Mouse (Mus musculus) ES-Bruce4 (cell line): ENCODE results near the gene Btnl9. TPM values are rescaled to one million over a fixed set of nuclear protein-coding genes. Genes with fewer than 3 reads are reported as not detected.

ENCODE experiments used
- H3K27ac ChIP-seq: 2 replicates; pipeline ENCODE4 v1.5.1; 2012; ENCODE audit warnings: low read length, inconsistent platforms; ENCODE audit not compliant: insufficient read depth
- H3K27me3 ChIP-seq: 2 replicates; pipeline ENCODE4 v1.6.1; 2012; ENCODE audit warnings: mild to moderate bottlenecking, low read length, inconsistent platforms; ENCODE audit not compliant: control insufficient read depth, poor library complexity, insufficient read depth, severe bottlenecking
- H3K36me3 ChIP-seq: 2 replicates; pipeline ENCODE4 v1.6.1; 2012; ENCODE audit warnings: inconsistent platforms, mild to moderate bottlenecking, low read length, moderate library complexity; ENCODE audit not compliant: control insufficient read depth, poor library complexity, insufficient read depth, severe bottlenecking
- H3K4me1 ChIP-seq: one replicate; pipeline ENCODE4 v1.8.1; 2011; ENCODE audit warnings: low read length; ENCODE audit not compliant: control insufficient read depth, insufficient read depth
- H3K4me3 ChIP-seq: 2 replicates; pipeline ENCODE4 v1.5.1; 2011; ENCODE audit warnings: low read depth, mild to moderate bottlenecking, low read length
- H3K9ac ChIP-seq: 2 replicates; pipeline ENCODE4 v1.6.1; 2012; ENCODE audit warnings: low read depth, mild to moderate bottlenecking, inconsistent platforms; ENCODE audit not compliant: poor library complexity, severe bottlenecking
- H3K9me3 ChIP-seq: replicated peaks from 2 replicates; pipeline ENCODE4 v1.6.1; 2012; ENCODE audit warnings: mild to moderate bottlenecking, low read length, inconsistent platforms; ENCODE audit not compliant: control insufficient read depth, poor library complexity, insufficient read depth, severe bottlenecking
- CTCF ChIP-seq: IDR thresholded peaks from one replicate; pipeline ENCODE4 v1.8.1; 2011; ENCODE audit warnings: low read depth, low read length
- EP300 ChIP-seq: IDR thresholded peaks from 2 replicates; pipeline ENCODE4 v1.6.1; 2011; ENCODE audit warnings: low read depth, low read length; ENCODE audit not compliant: insufficient read depth
- POLR2A ChIP-seq: IDR thresholded peaks from one replicate; pipeline ENCODE4 v1.8.1; 2011; ENCODE audit warnings: low read length; ENCODE audit not compliant: insufficient read depth
- polyA plus RNA-seq: library from polyadenylated mRNA; stranded (reverse); fragments of >200 nt; gene quantifications from 2 replicates; pipeline ENCODE4 v1.2.4, GENCODE M21; 2011; ENCODE audit warnings: low read depth; ENCODE audit not compliant: missing spikeins, insufficient read depth, insufficient read length

Btnl9 gene
- not detected in 2 replicates for polyA plus RNA-seq

GRCm38 (mm10) chr11:49186955-49187488, at the start of gene Btnl9:
Gene Btnl9, minus strand, starts transcription at chr11:49187159.
- Histone ChIP-seq H3K9me3 (no peaks in the 10 kb centered on the region), H3K9ac (no peak within 1 kb of the TSS), H3K27me3 (no peaks in the 10 kb centered on the region), H3K4me1 (no peaks in the 10 kb centered on the region), H3K4me3 (no peak within 1 kb of the TSS), H3K27ac (no peak within 1 kb of the TSS), H3K36me3 (no peaks in the 10 kb centered on the region)
- TF ChIP-seq POLR2A: no peak
- TF ChIP-seq CTCF: no peak
- TF ChIP-seq EP300: no peak

DNA sequence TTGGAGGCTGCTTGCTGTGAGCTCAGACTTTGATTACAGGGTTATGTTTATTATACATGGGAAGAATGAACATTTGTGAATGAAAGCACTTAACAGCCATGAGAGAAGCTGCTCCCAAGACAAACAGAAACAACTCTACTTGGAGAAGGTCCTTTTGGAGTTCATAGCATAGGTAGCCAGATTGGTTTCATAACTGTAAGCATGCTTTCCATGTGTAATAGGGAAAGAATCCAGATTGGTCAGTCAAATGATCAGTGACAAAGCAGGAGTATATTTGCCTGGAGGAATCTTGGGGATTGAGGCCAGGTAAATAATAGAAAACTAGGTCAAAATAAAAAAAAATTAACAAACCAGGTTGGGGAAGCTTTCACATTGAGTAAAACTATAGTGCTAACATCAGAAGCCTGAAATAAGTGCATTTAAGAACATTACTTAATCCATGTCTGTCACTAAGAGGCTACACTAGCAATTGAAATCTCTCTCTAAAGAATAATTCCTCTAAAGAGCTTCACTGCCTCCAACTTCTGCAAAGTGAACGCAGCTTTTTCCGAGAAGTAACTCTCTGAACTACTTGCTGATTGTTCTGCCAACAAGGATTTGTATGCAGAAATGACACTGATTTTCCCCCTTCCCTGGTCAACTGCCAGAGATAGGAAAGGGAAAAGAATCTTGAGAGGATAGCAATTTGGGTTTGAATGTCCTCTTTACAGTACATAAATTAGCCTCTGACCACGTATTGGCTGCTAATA, 48.7 kb upstream of the Btnl9 start:
- H3K9ac ChIP-seq: no peak overlapping the region
- no peaks in the 10 kb centered on the region for H3K4me1 ChIP-seq
- TF ChIP-seq POLR2A (no peak), EP300 (no peak), CTCF (no peak)
- no peaks in the 10 kb centered on the region for H3K36me3 ChIP-seq
- no peaks in the 10 kb centered on the region for H3K27me3 ChIP-seq
- no peak overlapping the region for H3K27ac ChIP-seq
- H3K9me3 ChIP-seq: no peaks in the 10 kb centered on the region
- H3K4me3 ChIP-seq: no peak overlapping the region

DNA sequence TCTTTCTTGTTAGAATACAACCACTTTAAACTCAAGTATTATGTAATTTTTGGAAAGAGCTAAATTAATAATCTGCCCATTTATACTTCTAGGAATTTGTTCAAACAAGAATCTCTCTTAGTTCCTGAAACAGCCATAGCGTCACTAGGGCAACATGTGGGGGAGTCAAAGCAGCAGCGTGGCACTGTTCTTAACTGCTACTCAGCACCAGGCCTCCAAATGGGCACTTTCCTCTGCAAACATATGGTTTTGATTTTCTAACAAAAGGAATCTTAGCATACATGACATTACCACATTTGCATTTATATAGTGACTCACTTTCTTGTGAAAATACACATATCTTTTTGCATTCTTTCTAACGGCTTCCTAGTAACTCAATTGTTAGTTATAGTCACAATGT, 45.8 kb upstream of the Btnl9 start:
- no peaks in the 10 kb centered on the region for H3K36me3 ChIP-seq
- H3K4me1 ChIP-seq: no peaks in the 10 kb centered on the region
- TF ChIP-seq EP300 (no peak), POLR2A (no peak)
- no peak overlapping the region for H3K4me3 ChIP-seq
- no peaks in the 10 kb centered on the region for H3K9me3 ChIP-seq
- no peaks in the 10 kb centered on the region for H3K27me3 ChIP-seq
- no peak overlapping the region for H3K27ac ChIP-seq
- H3K9ac ChIP-seq: no peak overlapping the region

DNA sequence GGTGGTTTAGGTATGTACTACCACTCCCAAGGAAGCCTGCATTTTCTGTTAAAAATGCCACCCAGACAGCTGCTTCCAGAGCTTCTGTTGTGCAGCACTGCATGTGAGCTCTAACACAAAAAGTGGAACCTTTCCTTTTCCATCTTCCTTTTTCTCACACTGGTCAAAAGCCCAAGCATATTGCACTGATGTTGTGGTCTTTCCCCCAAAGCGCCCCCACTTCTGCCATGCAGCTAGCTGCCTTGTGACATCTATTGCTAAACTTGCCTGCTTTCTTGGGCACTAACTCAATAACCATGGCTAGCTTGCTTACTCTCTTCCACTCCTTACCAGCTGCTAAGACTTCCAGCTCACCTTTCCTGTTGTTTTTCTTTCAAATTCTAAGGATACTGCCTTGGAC, 37.5 kb upstream of the Btnl9 start:
- H3K36me3 ChIP-seq: no peaks in the 10 kb centered on the region
- no peaks in the 10 kb centered on the region for H3K4me1 ChIP-seq
- H3K27me3 ChIP-seq: no peaks in the 10 kb centered on the region
- TF ChIP-seq CTCF (no peak), POLR2A (no peak), EP300 (no peak)
- no peak overlapping the region for H3K9ac ChIP-seq
- no peak overlapping the region for H3K27ac ChIP-seq
- no peak overlapping the region for H3K4me3 ChIP-seq
- H3K9me3 ChIP-seq: no peaks in the 10 kb centered on the region

DNA sequence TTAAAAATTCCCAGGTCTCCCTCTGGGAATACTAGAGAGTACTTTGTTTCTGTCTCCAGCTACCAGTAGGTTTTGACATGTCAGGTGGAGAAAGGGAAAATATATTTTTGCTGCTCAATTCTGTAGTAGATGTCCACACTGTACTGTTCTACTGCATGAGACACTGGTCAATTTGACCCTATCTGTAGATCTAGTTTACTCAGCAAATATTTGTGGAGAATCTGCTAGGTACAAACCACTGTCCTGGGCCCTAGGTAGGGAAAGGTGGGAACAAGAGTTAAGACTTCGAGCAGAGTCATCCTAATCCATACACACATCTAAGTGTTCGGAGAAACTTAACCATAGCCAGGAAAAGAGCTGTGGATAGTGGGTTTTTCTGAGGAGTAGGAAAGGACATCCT, 32.3 kb upstream of the Btnl9 start:
- Histone ChIP-seq H3K27ac (no peak overlapping the region), H3K4me3 (no peak overlapping the region), H3K36me3 (peaks cover 22% of the 10 kb centered on the region), H3K9ac (no peak overlapping the region), H3K4me1 (no peaks in the 10 kb centered on the region), H3K9me3 (peaks cover 5% of the 10 kb centered on the region), H3K27me3 (no peaks in the 10 kb centered on the region)
- TF ChIP-seq POLR2A (no peak), CTCF (no peak), EP300 (no peak)

DNA sequence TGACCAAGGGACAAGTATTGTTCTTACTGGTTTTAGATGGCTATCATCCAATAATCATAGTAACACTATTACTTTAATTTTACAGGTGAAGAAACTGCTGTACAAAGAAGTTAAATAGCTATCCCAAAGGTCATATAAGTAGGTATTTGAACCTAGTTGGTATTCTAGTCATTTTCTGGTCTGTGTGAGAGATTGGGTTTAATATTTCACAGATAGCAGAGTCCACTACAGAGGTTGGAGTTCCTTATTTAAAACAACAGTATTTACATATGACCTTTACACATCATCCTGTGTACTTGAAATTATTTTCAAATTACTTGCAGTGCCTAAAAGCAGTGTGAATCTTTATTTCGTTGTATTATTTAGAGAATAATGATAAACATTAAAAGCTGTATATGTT, 26.5 kb upstream of the Btnl9 start:
- Histone ChIP-seq H3K9me3 (peaks cover 5% of the 10 kb centered on the region), H3K36me3 (peaks cover 29% of the 10 kb centered on the region), H3K4me1 (no peaks in the 10 kb centered on the region), H3K27ac (no peak overlapping the region), H3K4me3 (no peak overlapping the region), H3K27me3 (no peaks in the 10 kb centered on the region), H3K9ac (no peak overlapping the region)
- TF ChIP-seq CTCF: no peak
- TF ChIP-seq EP300: no peak
- no peak for TF ChIP-seq POLR2A
